Mouse (Mus musculus) heart, adult 2 months (tissue): ENCODE data around the gene Nt5e. TPM values are rescaled to one million over a fixed set of nuclear protein-coding genes. Genes with fewer than 3 reads are reported as not detected.

Source experiments
- DNase-seq, 2 experiments: peaks; one replicate each; pipeline ENCODE4 v3.0.0; 2021
- H3K27ac ChIP-seq: fragments of 200-600 bp; 2 replicates; pipeline ENCODE4 v1.8.1; 2022
- H3K27me3 ChIP-seq: fragments of 200-500 bp; 2 replicates; pipeline ENCODE4 v1.6.1; 2012; ENCODE audit warnings: mild to moderate bottlenecking, low read length, inconsistent platforms, mixed read lengths; ENCODE audit not compliant: control insufficient read depth, insufficient read depth
- H3K36me3 ChIP-seq: fragments of 200-500 bp; 2 replicates; pipeline ENCODE4 v1.6.1; 2012; ENCODE audit warnings: low read length, inconsistent platforms; ENCODE audit not compliant: control insufficient read depth, insufficient read depth
- H3K4me1 ChIP-seq: fragments of 200-500 bp; 2 replicates; pipeline ENCODE4 v1.6.1; 2011; ENCODE audit warnings: low read length; ENCODE audit not compliant: control insufficient read depth, insufficient read depth
- H3K4me3 ChIP-seq: fragments of 200-600 bp; 2 replicates; pipeline ENCODE4 v1.8.1; 2022
- H3K79me2 ChIP-seq: fragments of 200-500 bp; replicated peaks from 2 replicates; pipeline ENCODE4 v1.6.1; 2012; ENCODE audit warnings: mild to moderate bottlenecking, inconsistent platforms, low read length, moderate library complexity, mixed read lengths; ENCODE audit not compliant: control insufficient read depth, insufficient read depth
- H3K9ac ChIP-seq: fragments of 200-500 bp; 2 replicates; pipeline ENCODE4 v1.6.1; 2012; ENCODE audit warnings: low read depth, mild to moderate bottlenecking, control low read depth, inconsistent platforms, low read length, mixed read lengths
- CTCF ChIP-seq: fragments of 200-600 bp; IDR thresholded peaks from 2 replicates; pipeline ENCODE4 v1.8.1; 2022; ENCODE audit warnings: antibody characterized with exemption, mild to moderate bottlenecking, moderate library complexity
- EP300 ChIP-seq: fragments of 200-500 bp; IDR thresholded peaks from 2 replicates; pipeline ENCODE4 v1.6.1; 2011; ENCODE audit warnings: low read depth, low read length, control low read depth; ENCODE audit not compliant: insufficient read depth
- POLR2A ChIP-seq: fragments of 200-500 bp; IDR thresholded peaks from 2 replicates; pipeline ENCODE4 v1.6.1; 2011; ENCODE audit warnings: mild to moderate bottlenecking, low read depth, low read length, control low read depth; ENCODE audit not compliant: insufficient read depth
- WGBS: fragments of 180-500 bp; shearing (Covaris S2); methylation state at CpG from one replicate; pipeline ENCODE4 v1.1.7; 2018; 5-methylcytosine and 5-hydroxymethylcytosine counted together
- intact Hi-C: fragments of 180-260 bp; cut with DNase I; formaldehyde crosslinking; loops from one replicate; pipeline ENCODE4 v1.15.1; 2025
- polyA plus RNA-seq: library from polyadenylated mRNA; depleted of rRNA; stranded (reverse); fragments of >200 nt; gene quantifications from 2 replicates; pipeline ENCODE4 v1.2.3, GENCODE M21; 2012
- total RNA-seq, 2 experiments: library from RNA; stranded (reverse); gene quantifications; 2 replicates each; pipeline ENCODE4 v1.2.3; 2021

Gene Nt5e
- total and polyA plus RNA-seq, 3 experiments = 8.1 to 15.5 (median 13.4) TPM

GRCm38 (mm10) chr9:88367322-88367721 is 40.3 kb downstream of the Nt5e start:
- DNase-seq = no peak
- no peaks in the 10 kb centered on the region for H3K79me2 ChIP-seq
- peaks cover 6% of the 10 kb centered on the region for H3K4me1 ChIP-seq
- intact Hi-C loops = no loop called here
- no peak overlapping the region for H3K4me3 ChIP-seq
- H3K9ac ChIP-seq = no peak overlapping the region
- WGBS = 86% methylated on average over 5 of the region's 5 CpGs
- H3K27ac ChIP-seq = no peak overlapping the region
- H3K27me3 ChIP-seq = no peaks in the 10 kb centered on the region
- TF ChIP-seq EP300 (no peak), CTCF (no peak), POLR2A (no peak)
- peaks cover 8% of the 10 kb centered on the region for H3K36me3 ChIP-seq

GRCm38 (mm10) chr9:88367751-88368150 is 40.8 kb downstream of the Nt5e start:
- peaks cover 2% of the 10 kb centered on the region; the same call in 1 of the 2 replicates for H3K4me1 ChIP-seq
- no peak overlapping the region for H3K4me3 ChIP-seq
- TF ChIP-seq EP300 (no peak), POLR2A (no peak), CTCF (no peak)
- DNase-seq = no peak
- H3K27me3 ChIP-seq = no peaks in the 10 kb centered on the region
- H3K9ac ChIP-seq = no peak overlapping the region
- no peak overlapping the region for H3K27ac ChIP-seq
- intact Hi-C loops = no loop called here
- H3K36me3 ChIP-seq = peaks cover 8% of the 10 kb centered on the region
- no peaks in the 10 kb centered on the region for H3K79me2 ChIP-seq
- WGBS = 79% methylated on average over 1 of the region's 1 CpGs

- no peak for DNase-seq
- intact Hi-C loops = no loop called here
- no peak overlapping the region for H3K9ac ChIP-seq
- TF ChIP-seq CTCF (no peak), POLR2A (no peak), EP300 (no peak)
- H3K4me1 ChIP-seq = no peaks in the 10 kb centered on the region; the same call in 1 of the 2 replicates
- no peaks in the 10 kb centered on the region for H3K27me3 ChIP-seq
- no peak overlapping the region for H3K4me3 ChIP-seq
- no peaks in the 10 kb centered on the region for H3K79me2 ChIP-seq
- WGBS = 83% methylated on average over 5 of the region's 5 CpGs
- H3K36me3 ChIP-seq = peaks cover 6% of the 10 kb centered on the region
- H3K27ac ChIP-seq = no peak overlapping the region
Measured at GRCm38 (mm10) chr9:88368476-88368875, 41.5 kb downstream of the Nt5e start.

- Histone ChIP-seq H3K4me3 (no peak overlapping the region), H3K36me3 (peaks cover 3% of the 10 kb centered on the region; the same call in 1 of the 2 replicates), H3K27ac (no peak overlapping the region), H3K4me1 (no peaks in the 10 kb centered on the region), H3K27me3 (no peaks in the 10 kb centered on the region), H3K79me2 (no peaks in the 10 kb centered on the region), H3K9ac (no peak overlapping the region)
- intact Hi-C loops = no loop called here
- 66% methylated on average over 2 of the region's 2 CpGs for WGBS
- no peak for DNase-seq
- TF ChIP-seq EP300 (no peak), POLR2A (no peak), CTCF (no peak)
Measured at GRCm38 (mm10) chr9:88369666-88370065, 42.7 kb downstream of the Nt5e start.

GRCm38 (mm10) chr9:88371201-88371600 is 44.2 kb downstream of the Nt5e start:
- TF ChIP-seq POLR2A (no peak), CTCF (no peak), EP300 (no peak)
- no peak for DNase-seq
- Histone ChIP-seq H3K27ac (no peak overlapping the region), H3K9ac (no peak overlapping the region), H3K27me3 (no peaks in the 10 kb centered on the region), H3K36me3 (peaks cover 3% of the 10 kb centered on the region; the same call in 1 of the 2 replicates), H3K4me1 (no peaks in the 10 kb centered on the region), H3K4me3 (no peak overlapping the region), H3K79me2 (no peaks in the 10 kb centered on the region)
- intact Hi-C loops = no loop called here
- 84% methylated on average over 2 of the region's 2 CpGs for WGBS

- Histone ChIP-seq H3K4me3 (no peak overlapping the region), H3K27me3 (no peaks in the 10 kb centered on the region), H3K27ac (no peak overlapping the region), H3K9ac (no peak overlapping the region), H3K4me1 (no peaks in the 10 kb centered on the region), H3K79me2 (no peaks in the 10 kb centered on the region), H3K36me3 (peaks cover 3% of the 10 kb centered on the region; the same call in 1 of the 2 replicates)
- no peak for DNase-seq
- intact Hi-C loops = no loop called here
- no peak for TF ChIP-seq EP300
- no peak for TF ChIP-seq POLR2A
- TF ChIP-seq CTCF = no peak
- 64% methylated on average over 2 of the region's 2 CpGs for WGBS
Measured at GRCm38 (mm10) chr9:88373001-88373400, 46.0 kb downstream of the Nt5e start.
